Mouse (Mus musculus) liver, embryonic 14.5 days (tissue): Measurements from ENCODE around the gene Gm2115. TPM values are rescaled to one million over a fixed set of nuclear protein-coding genes. Genes with fewer than 3 reads are reported as not detected.

Experiments used
- ATAC-seq: fragments of 200-750 bp; cut with Nextera tagmentation; 2 replicates; pipeline ENCODE4 v1.8.0; 2017; ENCODE audit warnings: moderate number of reproducible peaks, mild to moderate bottlenecking, moderate library complexity; ENCODE audit not compliant: insufficient read depth
- DNase-seq, 3 experiments: peaks; one replicate each; pipeline ENCODE4 v3.0.0-alpha.2; 2012 to 2013; ENCODE audit warnings: low read depth in 3 of 3, low spot score in 3 of 3
- H3K27ac ChIP-seq: fragments of 300-500 bp; sonication (generic); 2 replicates; pipeline ENCODE4 v1.5.1; 2014; ENCODE audit warnings: moderate library complexity, mild to moderate bottlenecking, control low read depth, inconsistent platforms
- H3K27me3 ChIP-seq: fragments of 300-500 bp; sonication (generic); 2 replicates; pipeline ENCODE4 v1.6.1; 2014; ENCODE audit warnings: mild to moderate bottlenecking, low read length, moderate library complexity; ENCODE audit not compliant: control insufficient read depth, insufficient read depth
- H3K36me3 ChIP-seq: fragments of 300-500 bp; sonication (generic); replicated peaks from 2 replicates; pipeline ENCODE4 v1.6.1; 2014; ENCODE audit warnings: low read depth; ENCODE audit not compliant: control insufficient read depth, insufficient read depth
- H3K4me1 ChIP-seq, 2 experiments: fragments of 200-500 bp in 1 of 2; fragments of 300-500 bp in 1 of 2; sonication (generic) in 1 of 2; replicated peaks; 2 replicates each; pipeline ENCODE4 v1.6.1; 2012 to 2014; ENCODE audit warnings: antibody characterized with exemption in 1 of 2, inconsistent platforms in 1 of 2, low read length in 1 of 2; ENCODE audit not compliant: control insufficient read depth in 2 of 2, insufficient read depth in 2 of 2
- H3K4me2 ChIP-seq: fragments of 300-500 bp; sonication (generic); 2 replicates; pipeline ENCODE4 v1.6.1; 2014; ENCODE audit warnings: low read depth, mild to moderate bottlenecking, control low read depth, moderate library complexity
- H3K4me3 ChIP-seq, 2 experiments: fragments of 200-500 bp in 1 of 2; fragments of 300-500 bp in 1 of 2; sonication (generic) in 1 of 2; 2 replicates each; pipeline ENCODE4 v1.5.1; 2012 to 2014; ENCODE audit warnings: low read depth in 2 of 2, low read length in 2 of 2, mild to moderate bottlenecking in 2 of 2, control low read depth in 1 of 2, inconsistent platforms in 1 of 2, moderate library complexity in 1 of 2; ENCODE audit not compliant: insufficient read depth in 1 of 2
- H3K9ac ChIP-seq: fragments of 300-500 bp; sonication (generic); replicated peaks from 2 replicates; pipeline ENCODE4 v1.6.1; 2014; ENCODE audit warnings: mild to moderate bottlenecking, control low read depth, moderate library complexity
- H3K9me3 ChIP-seq: fragments of 300-500 bp; sonication (generic); 2 replicates; pipeline ENCODE4 v1.6.1; 2016; ENCODE audit warnings: low read length, mixed read lengths; ENCODE audit not compliant: control insufficient read depth
- CTCF ChIP-seq: IDR thresholded peaks from 2 replicates; pipeline ENCODE4 v1.5.1; 2016; ENCODE audit warnings: antibody characterized with exemption, low read depth, control low read depth
- EP300 ChIP-seq: IDR thresholded peaks from 2 replicates; pipeline ENCODE4 v1.6.1; 2016; ENCODE audit warnings: antibody characterized with exemption, low read depth
- WGBS: fragments of 180-500 bp; shearing (Covaris S2); extraction: QIAGEN DNeasy Blood & Tissue Kit; methylation state at CpG from one replicate; pipeline ENCODE4 v1.1.7; 2014; ENCODE audit not compliant: insufficient replicate concordance; 5-methylcytosine and 5-hydroxymethylcytosine counted together
- polyA plus RNA-seq, 2 experiments: library from polyadenylated mRNA; depleted of rRNA in 1 of 2; stranded (reverse) in 1 of 2; unstranded in 1 of 2; fragments of >200 nt; fragmentation: Nextera tagmentation in 1 of 2; extraction: Ambion mirVana in 1 of 2; gene quantifications; 2 replicates each; pipeline versions ENCODE4 v1.2.1 to v1.2.3; 2012 to 2014

Gene Gm2115
- polyA plus RNA-seq, 2 experiments = not detected

- H3K4me2 ChIP-seq = no peak overlapping the region
These were observed 65.5 kb downstream of the Gm2115 start for GRCm38 (mm10) chr7:84594087-84594916.

GRCm38 (mm10) chr7:84594917-84595303 is 66.2 kb downstream of the Gm2115 start:
- no peaks in the 10 kb centered on the region for H3K9me3 ChIP-seq
- no peak overlapping the region for H3K4me2 ChIP-seq
- peaks cover 0 to 7% of the 10 kb centered on the region in 2 experiments; a peak in 2 of 4 replicates for H3K4me1 ChIP-seq
- TF ChIP-seq CTCF = no peak
- no peak for TF ChIP-seq EP300
- no peaks in the 10 kb centered on the region for H3K27me3 ChIP-seq
- ATAC-seq (peak; percentile 14), DNase-seq (no peak)
- H3K4me3 ChIP-seq = no peak overlapping the region
- no peak overlapping the region for H3K27ac ChIP-seq
- no peak overlapping the region for H3K9ac ChIP-seq
- H3K36me3 ChIP-seq = no peaks in the 10 kb centered on the region

More at GRCm38 (mm10) chr7:84594087-84594916, 65.5 kb downstream of the Gm2115 start:
- Histone ChIP-seq H3K27me3 (no peaks in the 10 kb centered on the region), H3K36me3 (no peaks in the 10 kb centered on the region), H3K9me3 (no peaks in the 10 kb centered on the region), H3K4me3 (no peak overlapping the region), H3K9ac (no peak overlapping the region), H3K4me1 (peaks cover 0 to 7% of the 10 kb centered on the region in 2 experiments; a peak in 2 of 4 replicates), H3K27ac (no peak overlapping the region)
- ATAC-seq (peak; percentile 71), DNase-seq (peak; percentile 56 to 71 (median 66))
- TF ChIP-seq CTCF = peak; percentile 89
- no peak for TF ChIP-seq EP300
- 37% methylated on average over 8 of the region's 8 CpGs for WGBS

GRCm38 (mm10) chr7:84596002-84596401 is 67.2 kb downstream of the Gm2115 start:
- Histone ChIP-seq H3K36me3 (no peaks in the 10 kb centered on the region), H3K4me3 (no peak overlapping the region), H3K9ac (no peak overlapping the region), H3K9me3 (no peaks in the 10 kb centered on the region), H3K27ac (no peak overlapping the region), H3K27me3 (no peaks in the 10 kb centered on the region), H3K4me2 (no peak overlapping the region), H3K4me1 (peaks cover 0 to 3% of the 10 kb centered on the region in 2 experiments; a peak in 1 of 4 replicates)
- DNase-seq (no peak), ATAC-seq (no peak)
- TF ChIP-seq EP300 = no peak
- no peak for TF ChIP-seq CTCF
- WGBS = 71% methylated on average over 3 of the region's 3 CpGs

DNA sequence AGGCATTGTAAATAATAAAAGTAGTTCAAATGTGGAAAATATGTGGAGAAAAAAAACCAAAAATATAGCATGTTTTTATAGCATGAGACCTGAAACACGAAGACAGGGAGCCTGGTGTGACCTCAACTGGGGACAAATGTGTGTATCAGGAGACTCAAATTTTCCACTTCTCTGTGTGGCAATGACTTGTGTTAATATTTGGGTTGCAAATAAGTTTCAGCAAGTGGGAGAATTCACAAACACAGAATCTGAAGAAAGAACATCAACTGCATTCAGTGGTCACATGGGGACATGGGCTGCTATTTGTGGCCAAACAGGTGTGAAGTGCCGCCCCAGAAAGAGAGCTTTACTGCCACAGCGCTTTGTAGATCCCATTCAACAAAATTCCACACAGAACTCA is 67.9 kb downstream of the Gm2115 start:
- no peaks in the 10 kb centered on the region for H3K36me3 ChIP-seq
- no peak overlapping the region for H3K9ac ChIP-seq
- WGBS = 61% methylated on average over 3 of the region's 3 CpGs
- no peak overlapping the region for H3K4me2 ChIP-seq
- no peaks in the 10 kb centered on the region for H3K27me3 ChIP-seq
- peaks cover 0 to 3% of the 10 kb centered on the region in 2 experiments; a peak in 1 of 4 replicates for H3K4me1 ChIP-seq
- no peaks in the 10 kb centered on the region for H3K9me3 ChIP-seq
- ATAC-seq (no peak), DNase-seq (no peak)
- H3K4me3 ChIP-seq = no peak overlapping the region
- no peak overlapping the region for H3K27ac ChIP-seq
- TF ChIP-seq EP300 (no peak), CTCF (no peak)

GRCm38 (mm10) chr7:84600631-84601030 is 71.9 kb downstream of the Gm2115 start:
- peaks cover 5% of the 10 kb centered on the region in 2 experiments; a peak in 3 of 4 replicates for H3K4me1 ChIP-seq
- H3K9me3 ChIP-seq = no peaks in the 10 kb centered on the region
- H3K4me2 ChIP-seq = no peak overlapping the region
- no peak for TF ChIP-seq CTCF
- TF ChIP-seq EP300 = no peak
- no peak overlapping the region for H3K4me3 ChIP-seq
- WGBS = 62% methylated on average over 2 of the region's 2 CpGs
- ATAC-seq (no peak), DNase-seq (no peak)
- no peaks in the 10 kb centered on the region for H3K36me3 ChIP-seq
- H3K9ac ChIP-seq = no peak overlapping the region
- no peak overlapping the region for H3K27ac ChIP-seq
- H3K27me3 ChIP-seq = no peaks in the 10 kb centered on the region
